Mouse (Mus musculus): ENCODE results near the gene Zscan5b.

Zscan5b gene

DNA sequence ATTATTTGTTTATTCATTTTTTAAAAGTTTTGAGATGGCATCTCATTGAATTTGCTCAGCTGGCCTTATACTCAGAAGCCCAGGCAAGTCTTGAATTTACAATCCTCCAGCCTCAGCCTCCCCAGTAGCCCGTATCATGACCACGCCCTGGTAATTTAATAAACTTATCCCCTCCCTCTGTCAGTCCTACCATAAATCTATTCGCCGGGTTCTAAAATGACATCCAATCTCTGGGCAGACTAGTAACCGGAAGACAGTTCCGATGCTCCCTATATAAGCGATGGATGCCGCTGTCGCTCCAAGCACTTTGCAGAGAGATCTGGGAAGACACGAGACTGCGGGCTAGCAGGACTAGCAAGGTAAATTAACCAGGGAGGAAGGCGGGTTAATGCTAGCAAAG, at the start of gene Zscan5b:
Gene Zscan5b, plus strand, starts transcription at position 301 of the 400 bp plus-strand sequence.
- 92% methylated on average over 12 of the region's 12 CpGs for WGBS

DNA sequence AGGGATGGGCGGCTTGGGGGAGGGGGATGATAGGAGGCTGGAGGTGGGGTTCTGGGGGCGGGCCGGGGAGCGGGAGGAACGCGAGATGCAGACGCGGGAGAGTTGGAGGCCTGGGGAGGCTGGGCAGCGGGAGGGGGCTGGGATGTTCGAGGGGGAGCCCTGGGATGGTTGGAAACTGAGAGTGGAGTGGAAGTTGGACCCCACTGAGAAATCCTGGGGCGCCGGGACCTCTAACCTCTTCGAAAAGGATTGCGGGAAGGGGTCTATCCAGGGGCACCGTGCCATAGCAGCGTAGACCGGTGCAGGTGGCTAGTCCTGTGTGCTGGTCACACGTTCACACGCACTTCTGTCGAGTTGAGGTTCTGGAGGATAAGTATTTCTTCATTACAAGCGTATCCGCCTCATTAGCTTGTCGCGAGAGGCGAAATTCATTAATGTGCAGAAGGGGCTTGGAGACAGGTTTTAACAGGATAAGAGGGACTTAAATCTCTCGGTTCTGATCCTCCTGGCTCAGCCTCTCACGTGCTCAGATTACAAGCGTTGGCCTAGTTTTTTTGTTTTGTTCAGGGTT, 49.3 kb upstream of the Zscan5b start:
- under 1% methylated on average over 28 of the region's 28 CpGs for WGBS

DNA sequence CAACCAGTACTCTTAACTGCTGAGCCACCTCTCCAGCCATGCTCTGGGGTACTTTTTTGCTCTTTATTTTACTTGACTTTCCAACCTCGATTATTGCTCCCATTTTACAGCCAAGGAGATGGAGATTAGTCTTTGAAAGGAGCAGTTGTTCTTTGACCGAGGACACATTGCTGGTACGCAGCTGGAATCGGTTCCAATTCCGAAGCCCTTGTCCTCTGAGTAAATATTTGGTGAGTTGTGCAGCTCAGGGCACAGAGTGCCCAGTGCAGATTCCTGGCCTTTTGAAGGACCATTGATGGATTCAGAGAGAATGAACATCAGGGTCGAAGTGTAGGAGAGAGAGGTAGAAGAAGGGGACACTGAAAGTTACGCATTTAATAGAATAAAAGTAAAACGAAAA, 48.2 kb upstream of the Zscan5b start:
- WGBS: 86% methylated on average over 8 of the region's 8 CpGs

DNA sequence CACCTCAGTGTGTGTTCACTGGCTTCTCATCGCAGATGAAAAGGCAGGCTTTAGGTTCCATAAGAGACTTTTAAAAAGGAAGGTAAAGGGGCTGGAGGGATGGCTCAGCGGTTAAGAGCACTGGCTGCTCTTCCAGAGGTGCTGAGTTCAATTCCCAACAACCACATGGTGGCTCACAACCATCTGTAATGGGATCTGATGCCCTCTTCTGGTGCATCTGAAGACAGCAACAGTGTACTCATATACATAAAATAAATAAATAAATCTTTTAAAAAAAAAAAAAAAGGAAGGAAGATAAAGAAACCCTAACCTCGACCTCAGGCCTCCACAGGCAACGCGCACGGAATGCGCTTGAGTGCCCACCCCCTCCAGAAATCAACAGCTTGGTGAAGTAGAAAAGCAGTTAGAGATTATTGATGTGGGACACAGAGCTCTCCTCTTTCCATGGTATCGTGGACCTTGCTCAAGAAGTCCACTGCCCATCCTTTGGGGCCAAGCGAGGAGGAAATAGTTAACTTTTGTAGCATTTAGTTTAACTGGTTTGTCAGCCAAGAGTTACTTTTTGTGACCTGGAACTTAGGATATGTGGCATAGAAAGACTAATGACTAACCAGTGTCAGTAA, 47.6 kb upstream of the Zscan5b start:
- 79% methylated on average over 9 of the region's 9 CpGs for WGBS

DNA sequence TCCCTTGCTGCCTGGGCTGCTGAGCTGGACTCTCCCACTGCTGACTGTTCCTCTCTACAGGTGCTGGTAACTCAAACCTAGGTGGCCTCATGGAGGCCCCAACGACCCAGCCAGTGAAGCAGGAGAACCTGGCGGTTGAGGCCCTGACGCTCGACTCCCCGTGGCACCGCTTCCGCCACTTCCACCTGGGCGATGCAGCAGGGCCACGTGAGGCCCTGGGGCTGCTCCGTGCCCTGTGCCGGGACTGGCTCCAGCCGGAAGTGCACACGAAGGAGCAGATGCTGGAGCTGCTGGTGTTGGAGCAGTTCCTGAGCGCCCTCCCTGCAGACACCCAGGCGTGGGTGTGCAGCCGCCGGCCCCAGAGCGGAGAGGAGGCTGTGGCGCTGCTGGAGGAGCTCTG, 38.3 kb upstream of the Zscan5b start:
- 73% methylated on average over 19 of the region's 19 CpGs for WGBS

DNA sequence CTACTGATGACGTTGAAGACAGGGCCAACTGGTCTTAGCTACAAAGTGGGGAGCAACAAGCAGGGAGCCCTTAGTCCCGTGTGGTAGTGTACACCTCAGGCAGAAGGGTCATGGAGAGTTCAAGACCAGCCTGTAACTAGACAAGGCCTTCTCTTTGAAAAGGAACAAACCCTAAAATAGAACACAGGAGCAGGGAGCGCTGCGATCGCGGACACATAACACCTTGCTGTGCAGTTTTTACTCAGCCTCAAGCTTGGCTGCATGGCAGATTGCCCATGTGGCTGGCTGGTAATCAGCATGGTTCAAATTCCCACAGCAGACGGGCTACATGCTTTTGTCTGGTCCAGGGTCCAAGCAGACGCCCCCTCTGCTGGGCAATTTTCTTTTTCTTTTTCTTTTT, 37.6 kb upstream of the Zscan5b start:
- WGBS: 71% methylated on average over 8 of the region's 8 CpGs

DNA sequence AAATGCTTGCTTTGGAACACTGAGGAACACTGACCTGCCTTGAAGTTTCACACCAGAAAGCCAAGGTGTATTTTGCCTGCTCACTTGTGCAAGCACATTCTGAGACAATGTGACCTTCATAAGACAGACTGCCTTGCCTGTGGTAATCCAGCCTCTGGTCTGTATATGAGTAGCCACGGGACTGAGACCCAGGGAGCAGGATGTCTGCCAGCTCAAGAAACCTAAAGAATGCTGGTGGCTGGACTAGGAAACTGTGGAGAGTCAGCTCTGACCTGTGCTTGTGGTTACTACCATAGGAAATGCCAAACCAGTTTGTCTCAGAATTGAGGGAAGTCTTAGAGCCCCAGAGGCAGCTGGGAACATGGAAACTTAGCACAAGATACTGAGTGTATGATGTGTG, 36.7 kb upstream of the Zscan5b start:
- 85% methylated on average over 1 of the region's 1 CpGs for WGBS

DNA sequence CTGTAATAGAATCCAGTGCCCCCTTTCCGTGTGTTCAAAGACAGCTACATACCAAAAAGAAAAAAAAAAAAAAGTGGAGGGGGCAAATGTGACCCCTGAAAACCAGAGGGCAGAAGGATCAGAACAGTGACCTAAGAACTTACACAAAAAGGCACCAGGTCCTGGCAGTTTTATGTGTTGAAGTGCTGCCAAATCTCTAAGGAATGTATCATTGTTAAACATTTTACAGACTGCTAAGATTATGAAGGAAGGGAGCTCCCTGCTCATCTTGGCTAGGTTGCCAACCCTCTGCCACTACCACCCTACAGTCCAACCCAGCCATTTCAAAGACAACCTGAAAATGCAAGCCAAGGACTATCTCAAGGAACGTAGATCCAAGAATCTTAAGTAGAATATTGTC, 35.9 kb upstream of the Zscan5b start:
- 93% methylated on average over 2 of the region's 2 CpGs for WGBS

DNA sequence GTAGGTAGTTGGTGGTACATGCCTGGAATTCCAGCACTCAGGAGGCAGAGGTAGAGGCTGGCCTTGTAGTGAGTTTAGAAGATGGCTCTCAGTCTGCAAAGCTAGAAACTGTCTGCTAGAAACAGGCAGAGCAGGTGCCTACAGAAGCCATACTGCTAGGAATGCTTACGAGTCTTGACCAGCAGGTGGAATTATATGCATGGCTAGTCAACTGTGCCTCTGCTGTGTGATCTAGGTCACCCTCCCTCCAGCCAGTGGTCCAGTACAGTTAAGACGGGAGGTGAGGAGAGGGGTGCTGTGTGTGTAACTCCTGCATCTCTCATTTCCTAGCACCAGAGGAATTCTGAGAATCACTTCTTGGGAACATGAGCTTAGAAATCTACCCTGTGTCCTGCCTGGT, 35.3 kb upstream of the Zscan5b start:
- WGBS: 87% methylated on average over 2 of the region's 2 CpGs

DNA sequence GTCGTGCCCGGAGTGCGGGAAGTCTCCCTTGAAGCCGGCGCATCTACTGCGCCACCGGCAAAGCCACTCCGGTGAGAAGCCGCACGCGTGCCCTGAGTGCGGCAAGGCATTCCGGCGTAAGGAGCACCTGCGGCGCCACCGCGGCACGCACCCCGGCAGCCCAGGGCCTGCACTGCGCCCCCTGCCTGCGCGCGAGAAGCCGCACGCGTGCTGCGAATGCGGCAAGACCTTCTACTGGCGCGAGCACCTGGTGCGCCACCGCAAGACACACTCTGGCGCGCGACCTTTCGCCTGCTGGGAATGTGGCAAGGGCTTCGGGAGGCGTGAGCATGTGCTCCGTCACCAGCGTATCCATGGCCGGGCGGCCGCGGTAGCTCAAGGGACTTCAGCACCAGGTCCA, 32.5 kb upstream of the Zscan5b start:
- 62% methylated on average over 45 of the region's 45 CpGs for WGBS

DNA sequence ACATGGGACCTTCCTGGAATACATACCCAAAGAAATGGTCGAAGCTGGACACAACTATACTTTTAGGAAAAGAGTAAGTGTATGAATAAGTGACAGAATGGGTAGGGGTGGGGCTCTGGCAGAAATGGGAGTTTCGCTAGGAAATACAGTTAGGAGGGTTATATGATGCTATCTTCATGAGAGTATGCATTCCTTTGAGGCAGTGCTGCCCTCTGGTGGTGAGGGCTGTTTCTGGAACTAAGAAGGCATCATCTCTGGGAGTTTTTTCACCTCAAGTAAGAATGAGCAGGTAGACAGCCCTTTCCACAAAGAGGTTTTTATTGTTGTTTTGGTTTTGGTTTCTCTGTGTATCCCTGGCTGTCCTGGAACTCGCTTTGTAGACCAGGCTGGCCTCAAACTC, 30.7 kb upstream of the Zscan5b start:
- 44% methylated on average over 3 of the region's 3 CpGs for WGBS

DNA sequence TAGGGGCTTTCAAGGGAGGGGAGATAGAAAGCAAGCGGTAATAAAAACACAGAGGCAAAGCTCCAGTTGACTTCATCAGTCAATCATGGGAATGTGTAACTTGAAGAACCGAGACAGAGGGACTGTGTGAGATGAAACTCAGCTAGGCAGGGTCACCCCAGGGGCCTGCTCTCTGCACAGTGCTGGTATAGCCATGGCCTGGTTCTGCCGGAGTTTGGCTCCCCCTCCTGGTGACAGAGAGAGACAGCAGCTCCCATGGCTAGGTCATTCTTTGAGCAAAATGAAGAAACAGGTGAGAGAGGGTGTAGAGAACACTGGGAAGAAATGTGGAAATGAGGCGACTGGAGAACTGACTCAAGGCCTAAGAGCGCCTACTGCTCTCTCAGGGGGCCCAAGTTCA, 27.9 kb upstream of the Zscan5b start:
- 15% methylated on average over 5 of the region's 5 CpGs for WGBS

DNA sequence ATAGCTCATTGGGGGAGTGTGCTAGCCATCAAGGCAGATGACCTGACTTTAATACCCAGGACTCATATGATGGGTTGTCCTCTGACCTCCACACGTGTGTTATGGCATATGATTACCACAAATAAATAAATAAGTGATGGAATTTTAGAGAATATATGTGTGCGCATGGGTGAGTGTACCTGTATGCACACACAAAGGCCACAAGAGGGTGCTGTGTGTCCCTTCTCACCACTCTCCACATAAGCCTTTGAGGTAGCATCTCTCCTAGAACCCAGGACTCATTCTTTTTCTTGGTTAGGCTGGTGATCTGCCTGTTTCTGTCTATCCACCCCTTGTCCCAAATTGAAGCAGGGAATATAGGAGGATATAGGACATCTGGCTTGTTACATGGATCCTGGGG, 26.3 kb upstream of the Zscan5b start:
- WGBS: 53% methylated on average over 2 of the region's 2 CpGs

DNA sequence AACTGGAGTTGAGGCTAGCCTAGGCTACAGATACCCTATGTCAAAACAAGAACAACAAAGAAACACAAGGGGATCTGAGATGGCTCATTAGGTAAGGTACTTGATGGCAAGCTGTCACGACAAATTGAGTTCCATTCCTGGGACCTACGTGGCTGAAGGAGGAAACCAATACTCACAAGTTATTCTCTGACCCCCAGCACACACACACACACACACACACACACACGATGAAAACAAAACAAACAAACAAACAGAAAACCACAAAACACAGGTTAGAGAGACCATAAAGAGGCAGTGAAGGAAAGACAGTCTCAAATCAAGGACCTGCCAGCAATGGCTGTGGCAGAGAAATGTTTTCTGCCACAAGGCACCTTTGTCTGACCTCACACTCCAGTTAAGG, 25.3 kb upstream of the Zscan5b start, which contains the start of gene Galp:
Gene Galp, plus strand, starts transcription at position 301 of the 400 bp plus-strand sequence.
- 70% methylated on average over 3 of the region's 3 CpGs for WGBS

DNA sequence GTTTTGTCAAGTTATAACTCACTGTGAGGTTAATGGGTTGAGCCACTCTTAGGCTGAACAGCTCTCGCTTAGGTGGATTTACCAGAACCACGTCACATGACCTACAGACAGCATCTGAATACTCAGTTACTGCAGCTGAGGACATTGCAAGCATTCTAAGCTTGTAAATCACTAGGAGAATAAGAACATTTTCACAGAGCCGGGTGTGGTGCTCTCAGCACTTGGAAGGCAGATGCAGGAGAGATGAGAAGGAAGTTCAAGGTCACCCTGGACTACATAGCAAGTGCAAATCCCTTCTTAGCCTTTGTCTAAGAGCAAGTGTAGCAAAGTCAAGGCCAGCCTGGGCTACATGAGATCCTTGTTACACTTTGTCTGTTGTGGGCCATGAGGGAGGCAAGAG, 17.9 kb upstream of the Zscan5b start:
- 84% methylated on average over 3 of the region's 3 CpGs for WGBS

DNA sequence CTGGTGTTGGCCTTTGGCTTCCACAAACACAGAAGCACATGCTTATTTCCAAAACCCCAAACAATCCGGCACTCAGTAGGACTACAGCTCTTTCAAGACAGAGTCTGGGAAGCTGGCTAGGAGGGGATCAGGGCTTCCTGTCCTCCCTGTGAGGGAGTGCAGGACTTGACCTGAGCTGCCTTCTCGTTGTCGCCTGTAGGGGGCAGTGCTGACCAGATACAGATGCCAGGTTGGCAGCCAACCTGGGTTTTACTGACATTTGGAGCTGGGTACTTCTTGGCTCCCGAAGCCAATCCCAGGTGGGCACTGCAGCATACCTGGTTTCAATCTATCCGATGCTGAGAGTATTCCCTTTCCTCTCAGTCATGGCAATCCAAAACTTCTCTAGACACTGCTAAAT, 8.9 kb upstream of the Zscan5b start:
- WGBS: 50% methylated on average over 5 of the region's 5 CpGs

DNA sequence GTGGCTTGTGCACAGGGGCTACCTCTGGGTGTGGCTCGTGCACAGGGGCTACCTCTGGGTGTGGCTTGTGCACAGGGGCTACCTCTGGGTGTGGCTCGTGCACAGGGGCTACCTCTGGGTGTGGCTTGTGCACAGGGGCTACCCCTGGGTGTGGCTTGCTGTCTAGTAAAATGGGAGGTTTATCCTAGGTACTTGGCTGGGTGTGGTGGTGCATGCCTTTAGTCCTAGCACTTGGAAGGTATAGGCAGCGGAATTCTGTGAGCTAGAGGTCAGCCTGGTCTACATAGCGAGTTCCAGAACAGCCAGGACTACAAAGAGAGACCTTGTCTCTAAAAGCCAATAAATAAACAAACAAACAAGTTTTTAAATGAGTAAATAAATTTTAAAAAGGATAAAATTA, 7.4 kb upstream of the Zscan5b start:
- WGBS: 78% methylated on average over 4 of the region's 4 CpGs

DNA sequence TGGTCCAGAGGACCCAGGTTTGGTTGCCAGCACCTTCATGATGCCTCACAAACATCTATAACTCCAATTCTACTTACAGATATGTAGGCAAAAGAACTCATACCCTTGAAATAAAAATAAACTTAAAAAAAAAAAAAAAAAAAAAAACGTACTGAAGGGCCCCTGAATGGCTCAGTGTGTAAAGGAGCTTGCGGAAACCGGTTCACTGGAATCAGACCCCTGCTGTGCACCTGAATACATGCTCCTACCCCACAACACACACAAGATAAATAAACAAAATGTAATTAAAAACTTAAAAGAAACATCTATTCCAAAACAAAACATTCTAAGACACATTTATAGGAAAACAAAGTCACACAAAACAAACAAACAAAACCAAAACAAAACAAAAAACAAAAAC, 1.9 kb upstream of the Zscan5b start:
- 43% methylated on average over 3 of the region's 3 CpGs for WGBS

DNA sequence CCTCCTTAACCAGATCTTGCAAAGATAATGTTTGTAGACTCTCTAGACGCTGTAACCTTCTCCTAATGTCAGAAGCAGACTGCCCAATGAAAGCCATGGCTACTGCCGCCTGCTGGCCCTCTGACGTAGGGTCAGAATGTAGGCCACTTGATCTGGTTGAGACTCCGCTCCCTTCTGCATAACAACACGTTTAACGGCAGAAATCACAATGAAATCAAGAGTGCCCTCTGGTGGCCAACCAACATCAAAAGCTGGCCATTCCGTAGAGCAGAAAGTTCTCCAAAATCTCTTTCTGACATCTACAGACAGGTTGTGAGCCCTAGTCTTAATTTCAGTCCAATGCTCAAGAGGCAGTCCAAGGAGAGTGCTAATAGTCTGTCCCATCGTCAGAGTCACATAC, 6.4 kb downstream of the Zscan5b start:
- WGBS: 51% methylated on average over 8 of the region's 8 CpGs

DNA sequence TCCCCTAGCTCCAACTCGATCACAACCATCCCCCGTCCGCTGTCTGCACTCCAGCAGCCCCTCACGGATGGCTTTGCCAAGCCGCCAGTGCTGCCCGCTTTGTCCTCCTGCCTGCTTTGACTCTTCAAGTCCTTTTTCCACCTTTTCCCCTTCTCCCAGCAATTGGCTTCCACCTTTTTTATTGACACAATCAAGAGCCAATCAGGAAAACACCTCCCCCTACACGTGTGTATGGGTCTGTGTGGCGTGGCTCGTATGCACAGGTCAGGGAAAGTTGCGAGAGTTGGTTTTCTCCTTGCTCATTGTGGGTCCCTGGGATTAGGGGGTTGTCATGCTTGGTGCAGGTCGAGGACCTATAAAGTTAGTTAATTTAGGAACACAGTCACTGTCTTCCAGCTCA, 17.7 kb downstream of the Zscan5b start:
- 40% methylated on average over 11 of the region's 11 CpGs for WGBS

DNA sequence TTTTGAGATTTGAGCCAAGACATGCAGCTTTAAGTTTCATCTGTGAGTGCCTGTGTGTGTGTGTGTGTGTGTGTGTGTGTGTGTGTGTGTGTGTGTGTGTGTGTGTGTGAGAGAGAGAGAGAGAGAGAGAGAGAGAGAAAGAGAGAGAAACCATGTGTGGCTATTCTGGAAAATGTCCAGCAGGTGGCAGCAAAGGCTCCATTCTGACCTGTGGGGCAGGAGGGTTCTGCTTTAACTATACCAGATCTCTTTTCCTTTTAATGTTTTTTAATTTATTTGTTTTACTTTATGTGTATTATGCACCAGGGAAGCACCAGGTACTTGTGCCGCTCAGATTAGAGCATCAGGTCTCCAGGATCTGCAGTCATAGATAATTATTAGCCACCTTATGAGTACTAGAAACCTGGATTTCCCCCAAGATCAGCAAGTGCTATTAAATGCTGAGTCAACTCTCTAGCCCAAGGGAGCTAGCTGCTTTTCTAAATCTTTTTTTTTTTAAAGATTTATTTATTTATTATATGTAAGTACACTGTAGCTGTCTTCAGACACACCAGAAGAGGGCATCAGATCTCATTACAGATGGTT, 18.9 kb downstream of the Zscan5b start:
- 25% methylated on average over 1 of the region's 1 CpGs for WGBS

DNA sequence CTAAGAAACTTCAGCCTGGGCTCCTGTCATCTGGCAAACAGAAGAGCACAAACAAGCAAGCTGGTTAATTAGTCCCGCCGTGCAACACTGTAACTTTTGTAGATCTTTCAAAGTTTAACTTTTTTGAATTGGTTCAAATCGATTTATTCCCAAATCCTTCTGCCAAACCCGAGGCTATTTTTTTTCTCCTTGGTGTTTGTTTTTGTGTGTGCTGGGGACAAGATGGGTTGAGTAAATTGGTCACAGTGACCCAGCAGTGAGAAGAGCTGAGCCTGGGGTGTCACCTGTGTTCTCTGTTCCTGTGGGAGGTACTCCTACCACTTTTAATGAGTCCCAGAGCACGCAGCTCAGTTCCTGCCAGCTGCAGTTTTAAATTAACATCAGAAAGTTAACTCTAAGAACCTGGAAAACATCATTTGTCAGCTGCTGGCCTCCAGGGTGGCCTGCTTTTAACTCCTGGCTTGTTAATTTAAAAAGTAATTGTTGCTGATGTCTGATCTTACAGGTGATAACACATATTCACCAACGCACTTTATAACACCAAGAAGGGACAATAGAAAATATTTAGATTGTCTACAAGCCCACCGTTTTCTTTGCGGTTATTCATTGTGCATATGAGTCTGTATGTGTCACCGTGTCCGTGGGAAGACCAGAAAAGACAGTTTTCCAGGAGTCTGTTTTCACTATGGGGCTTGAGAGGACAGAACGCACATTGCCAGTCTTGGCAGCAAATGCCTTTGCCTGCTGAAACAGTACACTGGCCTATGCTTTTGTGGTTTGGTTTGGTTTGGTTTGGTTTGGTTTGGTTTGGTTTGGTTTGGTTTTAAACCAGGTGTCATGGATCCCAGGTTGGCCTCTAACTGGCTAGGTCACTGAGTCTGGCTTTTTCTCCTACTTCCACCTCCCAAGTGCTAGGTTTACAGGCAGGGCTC, 22.5 kb downstream of the Zscan5b start:
- WGBS: 58% methylated on average over 11 of the region's 11 CpGs

DNA sequence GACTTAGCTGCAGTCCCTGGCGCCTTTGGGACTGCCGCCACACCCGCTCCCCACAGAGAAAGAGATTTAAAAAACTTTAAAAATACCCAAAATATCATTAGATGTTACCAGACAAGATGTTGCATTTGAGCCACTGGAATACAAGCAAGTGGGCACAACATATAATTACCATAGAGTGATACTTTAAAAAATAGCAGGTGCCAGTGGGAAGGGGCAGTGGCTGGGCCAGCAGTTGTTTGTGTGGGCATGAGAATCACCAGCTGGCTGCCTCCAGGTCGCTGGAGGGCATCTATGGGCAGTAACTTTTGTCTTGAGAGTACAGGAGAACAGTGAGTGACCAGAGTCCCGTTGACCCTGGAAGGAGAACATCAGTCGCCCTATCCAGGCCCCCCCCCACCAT, 30.3 kb downstream of the Zscan5b start, which contains the start of gene Epp13:
Gene Epp13, plus strand, starts transcription at position 301 of the 400 bp plus-strand sequence.
- WGBS: 86% methylated on average over 6 of the region's 6 CpGs

Measured in cerebral cortex, adult 2 months (tissue).